Mouse (Mus musculus) embryo, embryonic 9.5 days (tissue): ENCODE measurements at regions not wholly inside any gene's neighbourhood (a gene's known extent, or its start where the extent isn't known, plus 50 kb on each side); places are given as distances from the start of the nearest gene placed in this dataset.

Experiments used
- DNase-seq: peaks from one replicate; pipeline ENCODE4 v3.0.0-alpha.2; 2017; ENCODE audit errors: extremely low spot score

- DNase-seq: no peak
Observed at GRCm38 (mm10) chr8:89202484-89203096, 158.6 kb upstream of the Sall1 start.

GRCm38 (mm10) chr8:89200301-89200700 lies 156.3 kb upstream of the Sall1 start:
- DNase-seq: no peak

- DNase-seq: peak; percentile 24
Observed at GRCm38 (mm10) chr8:89185314-89185713, 141.4 kb upstream of the Sall1 start.

GRCm38 (mm10) chr8:89175631-89176030 lies 131.7 kb upstream of the Sall1 start:
- no peak for DNase-seq

GRCm38 (mm10) chr8:89171561-89171960 lies 127.6 kb upstream of the Sall1 start:
- no peak for DNase-seq

- no peak for DNase-seq
Observed at GRCm38 (mm10) chr8:89169484-89169883, 125.5 kb upstream of the Sall1 start.

- DNase-seq: no peak
Observed at GRCm38 (mm10) chr8:89167026-89167425, 123.1 kb upstream of the Sall1 start.

GRCm38 (mm10) chr8:89156909-89157308 lies 112.9 kb upstream of the Sall1 start:
- DNase-seq: no peak

- no peak for DNase-seq
Observed at GRCm38 (mm10) chr8:89153605-89154004, 109.6 kb upstream of the Sall1 start.

- no peak for DNase-seq
Observed at GRCm38 (mm10) chr8:89152867-89153595, 109.1 kb upstream of the Sall1 start.

- no peak for DNase-seq
Observed at GRCm38 (mm10) chr8:89152331-89152730, 108.4 kb upstream of the Sall1 start.

- no peak for DNase-seq
Observed at GRCm38 (mm10) chr8:89150952-89151351, 107.0 kb upstream of the Sall1 start.

- no peak for DNase-seq
Observed at GRCm38 (mm10) chr8:89141529-89142235, 97.7 kb upstream of the Sall1 start.

GRCm38 (mm10) chr8:89139876-89140275 lies 95.9 kb upstream of the Sall1 start:
- no peak for DNase-seq

- no peak for DNase-seq
Observed at GRCm38 (mm10) chr8:89138416-89139125, 94.6 kb upstream of the Sall1 start.

GRCm38 (mm10) chr8:89134581-89135484 lies 90.9 kb upstream of the Sall1 start:
- no peak for DNase-seq

GRCm38 (mm10) chr8:89134058-89134457 lies 90.1 kb upstream of the Sall1 start:
- no peak for DNase-seq

GRCm38 (mm10) chr8:89121051-89121450 lies 77.1 kb upstream of the Sall1 start:
- no peak for DNase-seq

GRCm38 (mm10) chr8:89107895-89108660 lies 64.1 kb upstream of the Sall1 start:
- DNase-seq: no peak

- no peak for DNase-seq
Observed at GRCm38 (mm10) chr8:89106346-89106745, 62.4 kb upstream of the Sall1 start.
